In the genomic region with DNA sequence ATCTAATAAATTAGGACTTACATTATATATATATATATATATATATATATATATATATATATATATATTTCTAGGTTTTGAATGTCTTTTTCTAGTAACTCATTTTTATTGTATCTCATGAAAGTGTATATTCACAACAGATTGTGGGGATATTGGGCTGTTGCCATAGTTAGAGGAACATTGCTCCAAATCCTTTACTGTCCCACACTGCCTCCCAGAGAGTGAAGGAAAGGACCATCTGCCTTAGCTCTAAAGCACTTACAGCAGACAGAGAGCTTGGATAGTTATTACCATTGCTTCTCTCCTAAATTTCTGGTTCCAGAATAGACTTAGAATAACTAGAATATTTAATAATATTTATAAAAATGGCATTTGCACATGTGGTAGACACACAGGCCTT, we compare ENCODE assay signal across 30 mouse cellular contexts.
A peak's percentile ranks its signal among the peaks of the same experiment; 100 is the strongest.
DNase-seq lines count a peak whose midpoint lies in the region; ATAC-seq and TF ChIP-seq lines count a peak whose summit lies in the region.
"Had no signal": no experiment of that assay in that cellular context is flagged by ENCODE, and none has a peak within 500 bp of the region (broad histone marks: within the 10 kb centered on the region; RNA-seq: fewer than 3 reads in every experiment).

No protein-coding gene starts in this region.

- no peaks in the 10 kb centered on the region for H3K9me3 ChIP-seq in forebrain, embryonic 14.5 days (replicated peaks; ENCODE audit: control insufficient read depth, low read length)
- no peaks in the 10 kb centered on the region for H3K9me3 ChIP-seq in forebrain, embryonic 13.5 days (replicated peaks)
- no peaks in the 10 kb centered on the region for H3K9me3 ChIP-seq in midbrain, embryonic 10.5 days (replicated peaks)
- H3K9me3 ChIP-seq: forebrain, embryonic 12.5 days; G1E; hindbrain, embryonic 12.5 days; intestine, embryonic 15.5 days; limb, embryonic 12.5 days; liver, embryonic 15.5 days; lung, embryonic 15.5 days had no signal

- H3K4me3 ChIP-seq in forebrain, embryonic 14.5 days (ENCODE audit: low read depth, low read length), result no peak overlapping the region
- H3K4me3 ChIP-seq in forebrain, embryonic 13.5 days, result no peak overlapping the region
- H3K4me3 ChIP-seq in left cerebral cortex, adult 2 months, result no peak overlapping the region
- no peak overlapping the region for H3K4me3 ChIP-seq in midbrain, embryonic 10.5 days
- H3K4me3 ChIP-seq: erythroblast, embryonic 14.5 days; forebrain, embryonic 12.5 days; gastrocnemius, adult 2 months; hindbrain, embryonic 12.5 days; intestine, embryonic 15.5 days; limb, embryonic 12.5 days; liver, embryonic 15.5 days; lung, embryonic 15.5 days had no signal

- no peaks in the 10 kb centered on the region for H3K27me3 ChIP-seq in forebrain, embryonic 14.5 days (replicated peaks; ENCODE audit: control insufficient read depth, insufficient read depth, low read length)
- no peaks in the 10 kb centered on the region for H3K27me3 ChIP-seq in forebrain, embryonic 13.5 days
- H3K27me3 ChIP-seq in midbrain, embryonic 10.5 days (ENCODE audit: low read depth, poor library complexity, severe bottlenecking), result no peaks in the 10 kb centered on the region
- H3K27me3 ChIP-seq: forebrain, embryonic 12.5 days; hindbrain, embryonic 12.5 days; intestine, embryonic 15.5 days; limb, embryonic 12.5 days; liver, embryonic 15.5 days; lung, embryonic 15.5 days; Patski had no signal

- H3K4me1 ChIP-seq in forebrain, embryonic 14.5 days (ENCODE audit: control insufficient read depth, insufficient read depth, low read length), result no peaks in the 10 kb centered on the region; the same call in 1 of the 2 replicates
- H3K4me1 ChIP-seq in forebrain, embryonic 13.5 days, result 0 out of 2 replicates have a peak, but pooled peaks cover 5% of the 10 kb centered on the region
- 0 out of 2 replicates have a peak, but pooled peaks cover 3% of the 10 kb centered on the region for H3K4me1 ChIP-seq in midbrain, embryonic 10.5 days
- H3K4me1 ChIP-seq: forebrain, embryonic 12.5 days; intestine, embryonic 15.5 days; limb, embryonic 12.5 days; liver, embryonic 15.5 days; lung, embryonic 15.5 days had no signal

- peak; percentile 30 for DNase-seq in forebrain, embryonic 14.5 days (ENCODE audit: low spot score)
- DNase-seq in left cerebral cortex, postnatal 14 days (ENCODE audit: low spot score in 2 of 2), result peak; percentile 13 to 15
- DNase-seq in left cerebral cortex, adult 2 months (ENCODE audit: extremely low spot score in 1 of 2, low spot score in 2 of 2), result no peak
- peak; percentile 70 for DNase-seq in cerebellum, adult 9-11 months
- DNase-seq in frontal cortex, postnatal 14 days (ENCODE audit: low spot score in 2 of 2), result no peak
- DNase-seq in midbrain, embryonic 10.5 days (ENCODE audit: low spot score), result no peak
- no peak for DNase-seq in urinary bladder, postnatal 25 days (ENCODE audit: low spot score)
- DNase-seq: adrenal gland, postnatal 10 days; gastrocnemius, adult 2 months; gastrocnemius, postnatal 36 days; heart, adult 18-20 months; heart, postnatal 36 days; kidney, adult 8-10 months; right cerebral cortex, adult 18-20 months; thymus, postnatal 4 days had no signal

- H3K4me2 ChIP-seq in forebrain, embryonic 14.5 days (ENCODE audit: low read length), result no peak overlapping the region
- no peak overlapping the region for H3K4me2 ChIP-seq in forebrain, embryonic 13.5 days
- H3K4me2 ChIP-seq: forebrain, embryonic 12.5 days; heart, embryonic 11.5 days; hindbrain, embryonic 12.5 days; intestine, embryonic 15.5 days; limb, embryonic 12.5 days; liver, embryonic 15.5 days; lung, embryonic 15.5 days; midbrain, embryonic 11.5 days had no signal

- no peak overlapping the region for H3K27ac ChIP-seq in forebrain, embryonic 14.5 days (ENCODE audit: low read depth, low read length)
- no peak overlapping the region for H3K27ac ChIP-seq in forebrain, embryonic 13.5 days
- no peak overlapping the region for H3K27ac ChIP-seq in left cerebral cortex, adult 2 months
- no peak overlapping the region for H3K27ac ChIP-seq in midbrain, embryonic 10.5 days (replicated peaks)
- H3K27ac ChIP-seq: forebrain, embryonic 12.5 days; gastrocnemius, adult 2 months; hindbrain, embryonic 12.5 days; hindbrain, postnatal 0 days; intestine, embryonic 15.5 days; kidney, postnatal 0 days; limb, embryonic 12.5 days; liver, embryonic 15.5 days; lung, embryonic 15.5 days had no signal

- intact Hi-C loops in left cerebral cortex, postnatal 14 days (cut with DNase I), result no loop called here
- intact Hi-C loops in left cerebral cortex, adult 2 months (cut with DNase I), result no loop called here

- no peaks in the 10 kb centered on the region for H3K36me3 ChIP-seq in forebrain, embryonic 14.5 days (ENCODE audit: control insufficient read depth, insufficient read depth, low read length)
- H3K36me3 ChIP-seq in forebrain, embryonic 13.5 days (ENCODE audit: poor library complexity, severe bottlenecking), result no peaks in the 10 kb centered on the region
- no peaks in the 10 kb centered on the region for H3K36me3 ChIP-seq in midbrain, embryonic 10.5 days
- H3K36me3 ChIP-seq: forebrain, embryonic 12.5 days; intestine, embryonic 15.5 days; liver, embryonic 15.5 days; lung, embryonic 15.5 days had no signal

- H3K9ac ChIP-seq in forebrain, embryonic 14.5 days (ENCODE audit: low read length), result no peak overlapping the region
- no peak overlapping the region for H3K9ac ChIP-seq in forebrain, embryonic 13.5 days
- H3K9ac ChIP-seq: forebrain, embryonic 12.5 days; hindbrain, embryonic 12.5 days; intestine, embryonic 15.5 days; limb, embryonic 12.5 days; liver, embryonic 15.5 days; lung, embryonic 15.5 days had no signal

- no peak for ATAC-seq in forebrain, embryonic 14.5 days
- ATAC-seq in forebrain, embryonic 13.5 days, result no peak
- ATAC-seq: hindbrain, postnatal 0 days; intestine, embryonic 15.5 days; midbrain, embryonic 16.5 days; Patski had no signal

- TF ChIP-seq CTCF in left cerebral cortex, adult 2 months (IDR thresholded peaks at IDR 0.05), result no peak

Comparison
In these comparisons a context has a peak if more than half of its experiments do, and no peak if none do; other contexts are left out.
1. DNase-seq: peak in forebrain, embryonic 14.5 days (single experiment), left cerebral cortex, postnatal 14 days (2 of 2) and cerebellum, adult 9-11 months (single experiment); none in left cerebral cortex, adult 2 months (0 of 2), frontal cortex, postnatal 14 days (0 of 2), midbrain, embryonic 10.5 days (single experiment) and urinary bladder, postnatal 25 days (single experiment).